Mouse (Mus musculus) adrenal gland, postnatal 36 days (tissue): ENCODE results near the gene Itgb2. TPM values are rescaled to one million over a fixed set of nuclear protein-coding genes. Genes with fewer than 3 reads are reported as not detected.

Experiments
- DNase-seq, 2 experiments: peaks; one replicate each; pipeline ENCODE4 v3.0.0; 2021; ENCODE audit warnings: mixed read lengths in 1 of 2
- total RNA-seq, 2 experiments: library from RNA; stranded (reverse); gene quantifications; 2 replicates each; pipeline ENCODE4 v1.2.3; 2021

The Itgb2 gene
- total RNA-seq, 2 experiments from 2014 or later, result 4.2 to 9.1 TPM

- peak in 1 of 2 experiments; percentile 32 for DNase-seq
These were observed 13.6 kb upstream of the Itgb2 start for GRCm38 (mm10) chr10:77516379-77516951.

- DNase-seq, result peak; percentile 79 to 81
These were observed 12.9 kb upstream of the Itgb2 start for GRCm38 (mm10) chr10:77517066-77517620.

- peak in 1 of 2 experiments; percentile 46 for DNase-seq
These were observed 12.3 kb upstream of the Itgb2 start for GRCm38 (mm10) chr10:77517801-77518200.

GRCm38 (mm10) chr10:77519191-77519590, 10.9 kb upstream of the Itgb2 start:
- DNase-seq, result no peak

GRCm38 (mm10) chr10:77520497-77520896, 9.6 kb upstream of the Itgb2 start:
- no peak for DNase-seq

- no peak for DNase-seq
These were observed 7.9 kb upstream of the Itgb2 start for GRCm38 (mm10) chr10:77522021-77522731.

- no peak for DNase-seq
These were observed 7.3 kb upstream of the Itgb2 start for GRCm38 (mm10) chr10:77522746-77523145.

- peak in 1 of 2 experiments; percentile 46 for DNase-seq
These were observed 6.7 kb upstream of the Itgb2 start for GRCm38 (mm10) chr10:77523321-77523720.

GRCm38 (mm10) chr10:77526488-77526887, 3.6 kb upstream of the Itgb2 start:
- no peak for DNase-seq

- DNase-seq, result no peak
These were observed 1.4 kb upstream of the Itgb2 start for GRCm38 (mm10) chr10:77528634-77529033.

- DNase-seq, result no peak
These were observed 1.3 kb downstream of the Itgb2 start for GRCm38 (mm10) chr10:77531026-77532019.

GRCm38 (mm10) chr10:77532020-77532413, 2.0 kb downstream of the Itgb2 start:
- no peak for DNase-seq

GRCm38 (mm10) chr10:77536727-77537126, 6.7 kb downstream of the Itgb2 start:
- DNase-seq, result no peak

GRCm38 (mm10) chr10:77537215-77538209, 7.5 kb downstream of the Itgb2 start:
- DNase-seq, result no peak

GRCm38 (mm10) chr10:77539320-77539945, 9.4 kb downstream of the Itgb2 start:
- DNase-seq, result no peak

- no peak for DNase-seq
These were observed 10.6 kb downstream of the Itgb2 start for GRCm38 (mm10) chr10:77540576-77541102.

GRCm38 (mm10) chr10:77541864-77542666, 12.0 kb downstream of the Itgb2 start:
- DNase-seq, result no peak

- peak; percentile 52 to 64 for DNase-seq
These were observed 13.2 kb downstream of the Itgb2 start for GRCm38 (mm10) chr10:77543226-77543625.

- peak; percentile 60 to 73 for DNase-seq
These were observed 14.9 kb downstream of the Itgb2 start for GRCm38 (mm10) chr10:77544916-77545315.
